Mouse (Mus musculus) left cerebral cortex, adult 8-10 months (tissue): ENCODE results near the gene Olfr670. TPM values are rescaled to one million over a fixed set of nuclear protein-coding genes. Genes with fewer than 3 reads are reported as not detected.
"Not testable (repeated sequence)": the region's sequence is repeated elsewhere in the genome, so short reads cannot be mapped to it uniquely, and the experiment has no call there.

Source experiments
- DNase-seq, 2 experiments: peaks; one replicate each; pipeline ENCODE4 v3.0.0; 2022; ENCODE audit warnings: low spot score in 2 of 2
- total RNA-seq, 4 experiments: library from RNA; stranded (reverse); gene quantifications; 2 replicates each; pipeline ENCODE4 v1.2.4; 2022

Gene Olfr670
- total RNA-seq = not detected

GRCm38 (mm10) chr7:104962520-104962919 lies at the start of gene Olfr670:
Gene Olfr670 (minus strand): TSS chr7:104962620.
- DNase-seq = no peak

GRCm38 (mm10) chr7:105001929-105002328 lies 39.5 kb upstream of the Olfr670 start, which contains the start of gene Olfr672:
Gene Olfr672 (minus strand): TSS chr7:105002029.
- DNase-seq = no peak

- DNase-seq = no peak
These were observed 16.6 kb upstream of the Olfr670 start, which contains the start of gene Olfr671 for GRCm38 (mm10) chr7:104979026-104979425. Gene Olfr671 (minus strand): TSS chr7:104979126.

GRCm38 (mm10) chr7:104972507-104972906 lies 10.1 kb upstream of the Olfr670 start:
- DNase-seq = not testable (repeated sequence)

- DNase-seq = not testable (repeated sequence)
These were observed 12.2 kb downstream of the Olfr670 start for GRCm38 (mm10) chr7:104950234-104950633.

GRCm38 (mm10) chr7:104933940-104934339 lies 28.5 kb downstream of the Olfr670 start, which contains the start of gene Olfr669:
Gene Olfr669 (plus strand): TSS chr7:104934240.
- DNase-seq = no peak

- DNase-seq = no peak
These were observed 34.5 kb downstream of the Olfr670 start, which contains the start of gene Olfr668 for GRCm38 (mm10) chr7:104927957-104928356. Gene Olfr668 (minus strand): TSS chr7:104928057.

GRCm38 (mm10) chr7:104921382-104921781 lies 41.0 kb downstream of the Olfr670 start, which contains the start of gene Olfr667:
Gene Olfr667 (minus strand): TSS chr7:104921482.
- no peak for DNase-seq

Other genes with a start within 250 kb of the Olfr670 start
- gene Usp17le, start 185.2 kb downstream of the Olfr670 start, total RNA-seq = not detected
- gene Usp17lb, start 120.0 kb downstream of the Olfr670 start, total RNA-seq = not detected
- not detected for gene Usp17la, start 105.6 kb downstream of the Olfr670 start, total RNA-seq
- gene Olfr665, start 84.6 kb downstream of the Olfr670 start, total RNA-seq = not detected
- gene Olfr666, start 66.7 kb downstream of the Olfr670 start, total RNA-seq = not detected
- gene Olfr667, start 41.1 kb downstream of the Olfr670 start, total RNA-seq = not detected
- gene Olfr668, start 34.6 kb downstream of the Olfr670 start, total RNA-seq = not detected
- gene Olfr669, start 28.4 kb downstream of the Olfr670 start, total RNA-seq = not detected
- not detected for gene Olfr671, start 16.5 kb upstream of the Olfr670 start, total RNA-seq
- gene Olfr672, start 39.4 kb upstream of the Olfr670 start, total RNA-seq = not detected
- not detected for gene Olfr675, start 65.8 kb upstream of the Olfr670 start, total RNA-seq
- not detected for gene Olfr676, start 70.1 kb upstream of the Olfr670 start, total RNA-seq
- not detected for gene Olfr677, start 88.8 kb upstream of the Olfr670 start, total RNA-seq
- not detected for gene Olfr678, start 101.9 kb upstream of the Olfr670 start, total RNA-seq
- gene Olfr679, start 118.6 kb upstream of the Olfr670 start, total RNA-seq = not detected
- not detected for gene Olfr680-ps1, start 130.2 kb upstream of the Olfr670 start, total RNA-seq
- not detected for gene Olfr681, start 154.2 kb upstream of the Olfr670 start, total RNA-seq
- gene Olfr683, start 184.4 kb upstream of the Olfr670 start, total RNA-seq = not detected
- gene Olfr684, start 201.0 kb upstream of the Olfr670 start, total RNA-seq = not detected
- not detected for gene Olfr685, start 223.4 kb upstream of the Olfr670 start, total RNA-seq
- not detected for gene Olfr686, start 244.9 kb upstream of the Olfr670 start, total RNA-seq